Mouse (Mus musculus): ENCODE measurements at regions not wholly inside any gene's neighbourhood (a gene's known extent, or its start where the extent isn't known, plus 50 kb on each side); places are given as distances from the start of the nearest gene placed in this dataset.

GRCm38 (mm10) chr7:134436917-134437316 is 51.5 kb upstream of the D7Ertd443e start:
- no peak for ATAC-seq (ENCODE audit: low FRiP score)
- H3K9ac ChIP-seq (ENCODE audit: low read depth, low read length) = no peak overlapping the region
- no peak overlapping the region for H3K4me2 ChIP-seq (replicated peaks; ENCODE audit: low read depth, low read length)
- DNase-seq (ENCODE audit: low spot score) = no peak
- no peaks in the 10 kb centered on the region for H3K4me1 ChIP-seq (replicated peaks; ENCODE audit: control insufficient read depth, insufficient read depth, low read length)
- no peaks in the 10 kb centered on the region for H3K27me3 ChIP-seq (ENCODE audit: control insufficient read depth, insufficient read depth, low read length)
- H3K27ac ChIP-seq (ENCODE audit: low read depth, low read length) = no peak overlapping the region
- H3K9me3 ChIP-seq (ENCODE audit: control insufficient read depth, low read length) = no peaks in the 10 kb centered on the region
- H3K4me3 ChIP-seq (ENCODE audit: low read depth, low read length) = no peak overlapping the region
- 96% methylated on average over 3 of the region's 3 CpGs for WGBS
- no peaks in the 10 kb centered on the region for H3K36me3 ChIP-seq (ENCODE audit: control insufficient read depth, insufficient read depth, low read length)

DNA sequence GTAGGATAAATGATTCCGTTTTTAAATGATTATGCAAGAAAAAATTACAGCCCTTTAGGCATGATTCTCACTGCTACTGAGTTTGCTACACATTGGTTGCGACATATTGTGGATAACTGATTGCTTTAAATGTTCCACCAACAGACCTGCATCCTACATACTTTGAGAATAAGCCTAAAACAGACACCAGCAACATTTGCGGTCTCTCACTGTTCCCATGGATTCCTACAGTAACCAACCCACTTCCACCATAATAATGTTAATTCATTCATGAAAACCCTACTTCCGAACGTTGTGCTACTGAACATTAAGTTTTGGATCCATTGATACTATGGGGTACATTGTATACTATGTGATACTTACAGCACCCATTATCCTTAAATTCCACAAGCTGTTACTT is 53.8 kb upstream of the D7Ertd443e start:
- no peaks in the 10 kb centered on the region; the same call in 1 of the 2 replicates for H3K4me1 ChIP-seq (replicated peaks; ENCODE audit: control insufficient read depth, insufficient read depth, low read length)

GRCm38 (mm10) chr7:134445008-134445806 is 59.7 kb upstream of the D7Ertd443e start:
- Histone ChIP-seq H3K4me2 (replicated peaks; ENCODE audit: low read depth, low read length) (no peak overlapping the region), H3K9me3 (ENCODE audit: control insufficient read depth, low read length) (no peaks in the 10 kb centered on the region), H3K4me3 (ENCODE audit: low read depth, low read length) (no peak overlapping the region), H3K4me1 (replicated peaks; ENCODE audit: control insufficient read depth, insufficient read depth, low read length) (no peaks in the 10 kb centered on the region; the same call in 1 of the 2 replicates), H3K27ac (ENCODE audit: low read depth, low read length) (no peak overlapping the region), H3K9ac (ENCODE audit: low read depth, low read length) (no peak overlapping the region), H3K27me3 (ENCODE audit: control insufficient read depth, insufficient read depth, low read length) (no peaks in the 10 kb centered on the region), H3K36me3 (ENCODE audit: control insufficient read depth, insufficient read depth, low read length) (no peaks in the 10 kb centered on the region)
- peak; percentile 15 for DNase-seq (ENCODE audit: low spot score)
- 72% methylated on average over 8 of the region's 8 CpGs for WGBS
- ATAC-seq (ENCODE audit: low FRiP score) = peak; percentile 51; the same call in 1 of the 2 replicates

More for the DNA sequence above, 53.8 kb upstream of the D7Ertd443e start:
- Histone ChIP-seq H3K27me3 (ENCODE audit: control insufficient read depth, insufficient read depth, low read length) (no peaks in the 10 kb centered on the region), H3K4me2 (replicated peaks; ENCODE audit: low read depth, low read length) (no peak overlapping the region), H3K27ac (ENCODE audit: low read depth, low read length) (no peak overlapping the region), H3K9ac (ENCODE audit: low read depth, low read length) (no peak overlapping the region), H3K9me3 (ENCODE audit: control insufficient read depth, low read length) (no peaks in the 10 kb centered on the region), H3K4me3 (ENCODE audit: low read depth, low read length) (no peak overlapping the region), H3K36me3 (ENCODE audit: control insufficient read depth, insufficient read depth, low read length) (no peaks in the 10 kb centered on the region)
- DNase-seq (ENCODE audit: low spot score) = no peak
- no peak for ATAC-seq (ENCODE audit: low FRiP score)
- 92% methylated on average over 5 of the region's 5 CpGs for WGBS

GRCm38 (mm10) chr7:134447648-134448202 is 62.3 kb upstream of the D7Ertd443e start:
- H3K4me1 ChIP-seq (replicated peaks; ENCODE audit: control insufficient read depth, insufficient read depth, low read length) = no peaks in the 10 kb centered on the region; the same call in 1 of the 2 replicates
- ATAC-seq (ENCODE audit: low FRiP score) (no peak), DNase-seq (ENCODE audit: low spot score) (no peak)
- no peak overlapping the region for H3K4me3 ChIP-seq (ENCODE audit: low read depth, low read length)
- H3K27me3 ChIP-seq (ENCODE audit: control insufficient read depth, insufficient read depth, low read length) = no peaks in the 10 kb centered on the region
- no peak overlapping the region for H3K4me2 ChIP-seq (replicated peaks; ENCODE audit: low read depth, low read length)
- no peak overlapping the region for H3K9ac ChIP-seq (ENCODE audit: low read depth, low read length)
- H3K9me3 ChIP-seq (ENCODE audit: control insufficient read depth, low read length) = no peaks in the 10 kb centered on the region
- H3K36me3 ChIP-seq (ENCODE audit: control insufficient read depth, insufficient read depth, low read length) = no peaks in the 10 kb centered on the region
- no peak overlapping the region for H3K27ac ChIP-seq (ENCODE audit: low read depth, low read length)

DNA sequence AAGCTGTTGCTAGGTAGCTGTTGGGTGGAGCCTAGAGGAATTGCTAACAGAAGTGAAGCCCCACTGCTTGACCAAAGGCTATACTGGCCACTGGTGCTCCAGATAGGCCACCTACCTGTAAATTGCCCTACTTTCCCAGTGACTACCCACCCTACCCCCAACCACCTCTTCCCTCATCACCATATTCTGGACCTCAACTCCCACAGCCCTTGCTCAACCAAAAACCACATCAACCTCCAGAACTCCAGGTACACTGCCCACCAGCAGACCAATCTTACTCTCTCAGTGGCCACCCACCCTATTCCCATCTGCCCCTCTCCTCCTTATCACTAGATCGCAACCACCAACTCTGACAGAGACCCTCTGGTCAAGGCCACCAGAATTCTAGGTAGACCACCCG is 63.4 kb upstream of the D7Ertd443e start:
- no peaks in the 10 kb centered on the region; the same call in 1 of the 2 replicates for H3K4me1 ChIP-seq (replicated peaks; ENCODE audit: control insufficient read depth, insufficient read depth, low read length)
- no peaks in the 10 kb centered on the region; the same call in 1 of the 2 replicates for H3K9me3 ChIP-seq (ENCODE audit: control insufficient read depth, low read length)

GRCm38 (mm10) chr7:134462677-134463076 is 77.2 kb upstream of the D7Ertd443e start:
- no peak for DNase-seq (ENCODE audit: low spot score)
- H3K36me3 ChIP-seq (ENCODE audit: control insufficient read depth, insufficient read depth, low read length) = no peaks in the 10 kb centered on the region
- ATAC-seq (ENCODE audit: low FRiP score) = no peak
- H3K4me2 ChIP-seq (replicated peaks; ENCODE audit: low read depth, low read length) = no peak overlapping the region
- WGBS = 91% methylated on average over 3 of the region's 3 CpGs
- no peaks in the 10 kb centered on the region for H3K4me1 ChIP-seq (replicated peaks; ENCODE audit: control insufficient read depth, insufficient read depth, low read length)
- H3K9me3 ChIP-seq (ENCODE audit: control insufficient read depth, low read length) = no peaks in the 10 kb centered on the region
- no peak overlapping the region for H3K4me3 ChIP-seq (ENCODE audit: low read depth, low read length)
- H3K9ac ChIP-seq (ENCODE audit: low read depth, low read length) = no peak overlapping the region
- no peaks in the 10 kb centered on the region for H3K27me3 ChIP-seq (ENCODE audit: control insufficient read depth, insufficient read depth, low read length)
- H3K27ac ChIP-seq (ENCODE audit: low read depth, low read length) = no peak overlapping the region

More for the DNA sequence above, 63.4 kb upstream of the D7Ertd443e start:
- WGBS = 86% methylated on average over 2 of the region's 2 CpGs
- no peaks in the 10 kb centered on the region for H3K27me3 ChIP-seq (ENCODE audit: control insufficient read depth, insufficient read depth, low read length)
- no peak for DNase-seq (ENCODE audit: low spot score)
- H3K4me3 ChIP-seq (ENCODE audit: low read depth, low read length) = no peak overlapping the region
- ATAC-seq (ENCODE audit: low FRiP score) = no peak
- no peak overlapping the region for H3K9ac ChIP-seq (ENCODE audit: low read depth, low read length)
- no peaks in the 10 kb centered on the region for H3K36me3 ChIP-seq (ENCODE audit: control insufficient read depth, insufficient read depth, low read length)
- H3K27ac ChIP-seq (ENCODE audit: low read depth, low read length) = no peak overlapping the region
- no peak overlapping the region for H3K4me2 ChIP-seq (replicated peaks; ENCODE audit: low read depth, low read length)

DNA sequence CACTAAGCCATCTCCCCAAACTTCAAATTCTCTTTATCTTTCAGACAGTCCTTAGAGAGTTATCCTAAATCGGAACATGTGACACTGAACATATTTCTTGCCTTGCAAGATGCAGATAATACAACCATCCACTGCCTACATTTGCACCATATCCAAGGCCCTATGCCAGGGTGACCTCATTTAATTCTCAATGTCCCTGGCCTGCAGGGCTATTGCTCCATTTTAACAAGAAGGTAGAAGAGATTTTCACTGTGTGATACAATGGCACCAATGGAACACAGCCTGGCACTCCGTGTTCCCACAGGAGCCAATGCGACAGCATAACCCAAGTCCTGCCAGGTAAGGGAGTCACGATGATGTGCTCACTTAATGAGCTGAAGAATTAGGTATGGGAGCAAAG is 77.9 kb upstream of the D7Ertd443e start:
- Histone ChIP-seq H3K4me1 (replicated peaks; ENCODE audit: control insufficient read depth, insufficient read depth, low read length) (no peaks in the 10 kb centered on the region), H3K9ac (ENCODE audit: low read depth, low read length) (no peak overlapping the region), H3K4me3 (ENCODE audit: low read depth, low read length) (no peak overlapping the region), H3K27me3 (ENCODE audit: control insufficient read depth, insufficient read depth, low read length) (no peaks in the 10 kb centered on the region), H3K9me3 (ENCODE audit: control insufficient read depth, low read length) (no peaks in the 10 kb centered on the region), H3K4me2 (replicated peaks; ENCODE audit: low read depth, low read length) (no peak overlapping the region), H3K27ac (ENCODE audit: low read depth, low read length) (no peak overlapping the region), H3K36me3 (ENCODE audit: control insufficient read depth, insufficient read depth, low read length) (no peaks in the 10 kb centered on the region)
- WGBS = 87% methylated on average over 4 of the region's 4 CpGs
- DNase-seq (ENCODE audit: low spot score) = no peak
- ATAC-seq (ENCODE audit: low FRiP score) = no peak

- no peaks in the 10 kb centered on the region for H3K4me1 ChIP-seq (replicated peaks; ENCODE audit: control insufficient read depth, insufficient read depth, low read length)
- no peaks in the 10 kb centered on the region for H3K9me3 ChIP-seq (ENCODE audit: control insufficient read depth, low read length)
- WGBS = 92% methylated on average over 3 of the region's 3 CpGs
- H3K4me3 ChIP-seq (ENCODE audit: low read depth, low read length) = no peak overlapping the region
- no peak for DNase-seq (ENCODE audit: low spot score)
- H3K9ac ChIP-seq (ENCODE audit: low read depth, low read length) = no peak overlapping the region
- H3K4me2 ChIP-seq (replicated peaks; ENCODE audit: low read depth, low read length) = no peak overlapping the region
- no peak for ATAC-seq (ENCODE audit: low FRiP score)
- no peak overlapping the region for H3K27ac ChIP-seq (ENCODE audit: low read depth, low read length)
- no peaks in the 10 kb centered on the region for H3K36me3 ChIP-seq (ENCODE audit: control insufficient read depth, insufficient read depth, low read length)
- H3K27me3 ChIP-seq (ENCODE audit: control insufficient read depth, insufficient read depth, low read length) = no peaks in the 10 kb centered on the region
These were observed 81.8 kb upstream of the D7Ertd443e start for GRCm38 (mm10) chr7:134467216-134467615.

DNA sequence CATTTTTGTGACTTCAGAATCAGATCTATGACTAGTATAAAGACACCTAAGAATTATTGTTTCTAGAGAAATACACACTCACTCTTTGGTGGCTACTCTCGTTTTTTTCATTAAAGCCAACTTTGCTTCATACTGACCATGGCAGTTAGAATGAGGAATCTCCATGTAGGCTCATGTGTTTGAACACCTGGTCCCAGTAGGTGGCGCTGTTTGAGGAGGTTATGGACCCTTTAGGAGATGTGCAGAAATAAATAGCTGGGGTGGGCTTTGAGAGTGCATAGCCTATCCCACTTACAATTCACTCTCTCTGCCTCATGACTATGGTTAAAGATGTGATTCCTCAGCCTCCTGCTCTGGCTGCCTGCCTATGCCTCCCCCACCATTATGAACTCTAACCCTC is 85.8 kb upstream of the D7Ertd443e start:
- WGBS = 31% methylated on average over 2 of the region's 2 CpGs
- H3K27ac ChIP-seq (ENCODE audit: low read depth, low read length) = no peak overlapping the region
- H3K4me3 ChIP-seq (ENCODE audit: low read depth, low read length) = no peak overlapping the region
- ATAC-seq (ENCODE audit: low FRiP score) = no peak
- H3K36me3 ChIP-seq (ENCODE audit: control insufficient read depth, insufficient read depth, low read length) = no peaks in the 10 kb centered on the region
- no peak overlapping the region for H3K9ac ChIP-seq (ENCODE audit: low read depth, low read length)
- H3K4me2 ChIP-seq (replicated peaks; ENCODE audit: low read depth, low read length) = no peak overlapping the region
- DNase-seq (ENCODE audit: low spot score) = peak; percentile 71
- no peaks in the 10 kb centered on the region for H3K4me1 ChIP-seq (replicated peaks; ENCODE audit: control insufficient read depth, insufficient read depth, low read length)
- H3K27me3 ChIP-seq (ENCODE audit: control insufficient read depth, insufficient read depth, low read length) = no peaks in the 10 kb centered on the region
- no peaks in the 10 kb centered on the region for H3K9me3 ChIP-seq (ENCODE audit: control insufficient read depth, low read length)

All from hindbrain, embryonic 11.5 days (tissue).